Mouse (Mus musculus) ES-Bruce4 (cell line): ENCODE measurements at regions not wholly inside any gene's neighbourhood (a gene's known extent, or its start where the extent isn't known, plus 50 kb on each side); places are given as distances from the start of the nearest gene placed in this dataset.

ENCODE experiments used
- CTCF ChIP-seq: IDR thresholded peaks from one replicate; pipeline ENCODE4 v1.8.1; 2011; ENCODE audit warnings: low read depth, low read length
- POLR2A ChIP-seq: IDR thresholded peaks from one replicate; pipeline ENCODE4 v1.8.1; 2011; ENCODE audit warnings: low read length; ENCODE audit not compliant: insufficient read depth

DNA sequence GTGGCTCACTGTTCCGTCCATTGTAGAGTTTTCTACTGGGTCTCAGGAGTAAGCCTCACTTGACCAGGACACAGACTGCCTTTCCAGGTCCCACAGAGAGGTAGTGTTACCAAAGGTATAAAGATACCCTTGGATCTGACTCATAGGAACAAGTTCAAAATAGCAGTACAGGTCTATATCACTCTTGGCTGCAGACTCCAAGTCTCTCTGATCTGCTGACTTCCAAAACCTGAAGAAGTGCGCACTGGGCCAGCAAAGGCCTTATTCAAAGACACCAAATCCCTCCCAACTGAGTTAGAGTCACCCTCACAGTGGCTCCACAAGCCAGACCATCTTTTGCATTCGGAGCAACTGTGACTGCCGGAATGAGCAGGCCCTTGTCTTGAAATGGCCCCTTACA lies 391.9 kb downstream of the Lpin1 start:
- no peak for TF ChIP-seq POLR2A
- TF ChIP-seq CTCF, result no peak
